Mouse (Mus musculus) cerebellum, adult 9-10 months (tissue): ENCODE measurements around the gene Cpm.
"Not testable (repeated sequence)": the region's sequence is repeated elsewhere in the genome, so short reads cannot be mapped to it uniquely, and the experiment has no call there.

Experiments
- DNase-seq: peaks from one replicate; pipeline ENCODE4 v3.0.0; 2022

Cpm gene

GRCm38 (mm10) chr10:117691389-117691968 is 62.2 kb downstream of the Cpm start:
- no peak for DNase-seq

GRCm38 (mm10) chr10:117692173-117692572 is 62.9 kb downstream of the Cpm start:
- DNase-seq, result no peak

GRCm38 (mm10) chr10:117692953-117693352 is 63.7 kb downstream of the Cpm start:
- DNase-seq, result no peak

GRCm38 (mm10) chr10:117694255-117694953 is 65.1 kb downstream of the Cpm start:
- no peak for DNase-seq

- no peak for DNase-seq
Observed at GRCm38 (mm10) chr10:117695027-117695426, 65.7 kb downstream of the Cpm start.

- DNase-seq, result no peak
Observed at GRCm38 (mm10) chr10:117695605-117696004, 66.3 kb downstream of the Cpm start.

GRCm38 (mm10) chr10:117696021-117696826 is 66.9 kb downstream of the Cpm start:
- no peak for DNase-seq

GRCm38 (mm10) chr10:117696827-117697560 is 67.7 kb downstream of the Cpm start:
- DNase-seq, result no peak

- no peak for DNase-seq
Observed at GRCm38 (mm10) chr10:117697561-117698115, 68.3 kb downstream of the Cpm start.

- DNase-seq, result no peak
Observed at GRCm38 (mm10) chr10:117698313-117699138, 69.2 kb downstream of the Cpm start.

GRCm38 (mm10) chr10:117699914-117700313 is 70.6 kb downstream of the Cpm start:
- no peak for DNase-seq

- DNase-seq, result no peak
Observed at GRCm38 (mm10) chr10:117700450-117700849, 71.2 kb downstream of the Cpm start.

GRCm38 (mm10) chr10:117701034-117701829 is 71.9 kb downstream of the Cpm start:
- DNase-seq, result no peak

- no peak for DNase-seq
Observed at GRCm38 (mm10) chr10:117702024-117702833, 72.9 kb downstream of the Cpm start.

- no peak for DNase-seq
Observed at GRCm38 (mm10) chr10:117703506-117703905, 74.2 kb downstream of the Cpm start.

- DNase-seq, result not testable (repeated sequence)
Observed at GRCm38 (mm10) chr10:117704314-117704963, 75.1 kb downstream of the Cpm start.

- no peak for DNase-seq
Observed at GRCm38 (mm10) chr10:117704964-117705335, 75.7 kb downstream of the Cpm start.

GRCm38 (mm10) chr10:117705806-117706205 is 76.5 kb downstream of the Cpm start:
- DNase-seq, result no peak

GRCm38 (mm10) chr10:117706440-117706839 is 77.1 kb downstream of the Cpm start:
- DNase-seq, result no peak
